Mouse (Mus musculus) liver, embryonic 12.5 days (tissue): Measurements from ENCODE around the gene Kalrn. TPM values are rescaled to one million over a fixed set of nuclear protein-coding genes. Genes with fewer than 3 reads are reported as not detected.

Source experiments
- ATAC-seq: fragments of 200-750 bp; cut with Nextera tagmentation; 2 replicates; pipeline ENCODE4 v1.8.0; 2017; ENCODE audit warnings: moderate number of reproducible peaks, mild to moderate bottlenecking, moderate library complexity
- H3K27ac ChIP-seq: fragments of 300-500 bp; sonication (generic); 2 replicates; pipeline ENCODE4 v1.5.1; 2016; ENCODE audit warnings: mild to moderate bottlenecking
- H3K27me3 ChIP-seq: fragments of 300-500 bp; sonication (generic); replicated peaks from 2 replicates; pipeline ENCODE4 v1.6.1; 2016; ENCODE audit warnings: mild to moderate bottlenecking, moderate library complexity
- H3K36me3 ChIP-seq: fragments of 300-500 bp; sonication (generic); 2 replicates; pipeline ENCODE4 v1.6.1; 2016; ENCODE audit warnings: mild to moderate bottlenecking, moderate library complexity
- H3K4me1 ChIP-seq: fragments of 300-500 bp; sonication (generic); 2 replicates; pipeline ENCODE4 v1.6.1; 2016
- H3K4me2 ChIP-seq: fragments of 300-500 bp; sonication (generic); 2 replicates; pipeline ENCODE4 v1.6.1; 2016; ENCODE audit warnings: mild to moderate bottlenecking, moderate library complexity
- H3K4me3 ChIP-seq: fragments of 300-500 bp; sonication (generic); 2 replicates; pipeline ENCODE4 v1.5.1; 2016; ENCODE audit warnings: mild to moderate bottlenecking, moderate library complexity
- H3K9ac ChIP-seq: fragments of 300-500 bp; sonication (generic); 2 replicates; pipeline ENCODE4 v1.6.1; 2016; ENCODE audit warnings: mild to moderate bottlenecking, moderate library complexity
- H3K9me3 ChIP-seq: fragments of 300-500 bp; sonication (generic); replicated peaks from 2 replicates; pipeline ENCODE4 v1.6.1; 2016; ENCODE audit warnings: mild to moderate bottlenecking, moderate library complexity
- WGBS: fragments of 180-500 bp; shearing (Covaris S2); methylation state at CpG from one replicate; pipeline ENCODE4 v1.1.7; 2016; ENCODE audit not compliant: insufficient replicate concordance; 5-methylcytosine and 5-hydroxymethylcytosine counted together
- polyA plus RNA-seq: library from polyadenylated mRNA; unstranded; fragments of >200 nt; fragmentation: Nextera tagmentation; extraction: Ambion mirVana; gene quantifications from 2 replicates; pipeline ENCODE4 v1.2.1, GENCODE M21; 2016

Kalrn gene
- polyA plus RNA-seq, 1 experiment from 2014 or later = 18.6 TPM

- Histone ChIP-seq H3K27ac (no peak overlapping the region), H3K4me2 (no peak overlapping the region), H3K36me3 (no peaks in the 10 kb centered on the region; the same call in 1 of the 2 replicates), H3K4me3 (no peak overlapping the region), H3K9ac (no peak overlapping the region), H3K27me3 (peaks cover 2% of the 10 kb centered on the region; the same call in 1 of the 2 replicates), H3K4me1 (peaks cover 43% of the 10 kb centered on the region), H3K9me3 (no peaks in the 10 kb centered on the region)
- no peak for ATAC-seq
- WGBS = 62% methylated on average over 2 of the region's 2 CpGs
Observed at GRCm38 (mm10) chr16:33939133-33939531, 634.2 kb downstream of the Kalrn start.

DNA sequence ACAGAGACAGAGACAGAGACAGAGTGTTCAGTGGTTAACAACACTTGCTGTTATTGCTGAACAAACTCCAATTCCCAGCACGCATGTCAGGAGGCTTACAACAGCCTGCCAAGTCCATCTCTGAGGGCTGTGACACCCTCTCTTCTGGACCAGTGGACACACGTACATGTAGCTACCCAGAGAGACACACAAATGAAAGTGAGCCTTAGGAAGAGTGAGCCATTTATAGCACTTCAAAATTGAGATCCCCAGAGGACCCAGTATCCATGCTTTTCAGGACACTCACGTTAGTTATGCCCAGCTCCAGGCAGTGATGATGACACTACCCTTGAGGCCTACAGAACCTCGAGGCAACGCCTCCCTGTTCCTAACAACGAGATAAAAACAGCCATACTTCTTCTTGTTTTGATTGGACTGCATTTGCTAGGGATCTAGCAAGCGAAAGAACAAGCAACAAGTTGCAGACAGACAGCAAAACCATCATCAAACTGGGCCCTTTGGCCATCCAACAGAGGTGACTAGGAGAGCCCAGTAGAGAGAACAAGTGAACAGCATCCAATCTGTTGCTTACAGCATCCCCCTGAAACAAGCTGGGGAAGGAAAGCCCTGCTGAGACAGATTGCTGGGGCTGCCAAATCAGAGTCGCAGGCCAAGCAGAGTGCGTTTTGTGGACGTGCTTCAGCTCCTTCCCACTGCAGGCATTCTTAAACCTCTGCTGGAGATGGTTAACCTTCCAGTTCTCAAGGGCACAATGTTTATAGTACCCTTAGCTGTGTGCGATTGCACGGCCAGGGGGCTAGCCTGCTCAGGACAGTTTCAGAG, 634.8 kb downstream of the Kalrn start:
- H3K27me3 ChIP-seq = peaks cover 2% of the 10 kb centered on the region; the same call in 1 of the 2 replicates
- peaks cover 46% of the 10 kb centered on the region for H3K4me1 ChIP-seq
- no peak for ATAC-seq
- no peak overlapping the region for H3K9ac ChIP-seq
- no peak overlapping the region for H3K27ac ChIP-seq
- H3K4me2 ChIP-seq = no peak overlapping the region
- H3K36me3 ChIP-seq = no peaks in the 10 kb centered on the region; the same call in 1 of the 2 replicates
- no peak overlapping the region for H3K4me3 ChIP-seq
- 54% methylated on average over 12 of the region's 12 CpGs for WGBS
- H3K9me3 ChIP-seq = no peaks in the 10 kb centered on the region

- no peak overlapping the region for H3K9ac ChIP-seq
- H3K4me2 ChIP-seq = no peak overlapping the region
- H3K36me3 ChIP-seq = no peaks in the 10 kb centered on the region; the same call in 1 of the 2 replicates
- H3K9me3 ChIP-seq = no peaks in the 10 kb centered on the region
- H3K4me1 ChIP-seq = peaks cover 45% of the 10 kb centered on the region
- H3K4me3 ChIP-seq = no peak overlapping the region
- 41% methylated on average over 8 of the region's 8 CpGs for WGBS
- H3K27me3 ChIP-seq = peaks cover 2% of the 10 kb centered on the region; the same call in 1 of the 2 replicates
- ATAC-seq = no peak
- H3K27ac ChIP-seq = no peak overlapping the region
Observed at GRCm38 (mm10) chr16:33937567-33937966, 635.8 kb downstream of the Kalrn start.

DNA sequence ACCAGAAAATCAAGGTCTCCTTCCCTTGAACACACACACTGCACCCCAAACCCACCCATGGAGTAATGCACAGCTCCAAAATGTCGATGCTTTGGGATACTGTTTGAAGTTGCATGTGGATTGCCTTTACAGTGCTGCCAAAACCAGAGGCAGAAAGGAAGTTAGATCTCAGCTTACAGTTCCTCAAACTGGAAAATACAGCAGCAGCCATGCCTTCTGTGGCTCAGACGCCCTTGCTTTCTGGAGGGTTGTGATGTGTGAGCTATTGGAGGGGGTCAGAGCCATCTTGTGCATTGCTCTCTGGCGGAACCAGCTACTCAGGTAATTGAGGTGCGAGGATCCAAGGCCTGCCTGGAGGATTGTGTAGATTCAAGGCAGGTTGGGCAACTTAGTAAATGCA, 636.4 kb downstream of the Kalrn start:
- no peak overlapping the region for H3K9ac ChIP-seq
- no peak overlapping the region for H3K4me2 ChIP-seq
- peaks cover 43% of the 10 kb centered on the region for H3K4me1 ChIP-seq
- H3K9me3 ChIP-seq = no peaks in the 10 kb centered on the region
- H3K27me3 ChIP-seq = peaks cover 2% of the 10 kb centered on the region
- H3K27ac ChIP-seq = no peak overlapping the region
- H3K4me3 ChIP-seq = no peak overlapping the region
- 55% methylated on average over 4 of the region's 4 CpGs for WGBS
- ATAC-seq = no peak
- no peaks in the 10 kb centered on the region; the same call in 1 of the 2 replicates for H3K36me3 ChIP-seq

DNA sequence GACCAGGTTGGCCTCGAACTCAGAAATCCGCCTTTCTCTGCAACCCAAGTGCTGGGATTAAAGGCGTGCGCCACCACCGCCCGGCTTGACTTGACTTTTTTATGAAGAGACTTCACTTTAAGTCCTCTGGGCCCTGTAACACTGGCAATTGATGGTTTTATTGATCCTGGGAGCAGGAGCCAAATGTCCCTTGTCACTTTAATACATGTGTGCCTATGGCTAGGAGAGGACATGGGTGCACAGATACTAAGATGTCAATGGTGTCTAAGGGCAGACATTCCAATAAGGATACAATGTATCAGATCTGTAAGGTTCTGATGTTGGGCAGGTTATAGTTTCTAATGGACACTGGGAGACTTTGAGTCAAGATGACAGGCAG, 637.9 kb downstream of the Kalrn start:
- Histone ChIP-seq H3K4me3 (no peak overlapping the region), H3K36me3 (no peaks in the 10 kb centered on the region), H3K27ac (no peak overlapping the region), H3K9ac (no peak overlapping the region), H3K4me2 (no peak overlapping the region), H3K9me3 (no peaks in the 10 kb centered on the region), H3K27me3 (peaks cover 2% of the 10 kb centered on the region; the same call in 1 of the 2 replicates), H3K4me1 (peaks cover 35% of the 10 kb centered on the region)
- ATAC-seq = no peak
- 85% methylated on average over 6 of the region's 6 CpGs for WGBS

- Histone ChIP-seq H3K4me2 (no peak overlapping the region), H3K4me1 (peaks cover 35% of the 10 kb centered on the region), H3K4me3 (no peak overlapping the region), H3K27ac (no peak overlapping the region; the same call in 1 of the 2 replicates), H3K9ac (no peak overlapping the region), H3K36me3 (no peaks in the 10 kb centered on the region), H3K27me3 (peaks cover 2% of the 10 kb centered on the region; the same call in 1 of the 2 replicates), H3K9me3 (no peaks in the 10 kb centered on the region)
- 48% methylated on average over 5 of the region's 5 CpGs for WGBS
- no peak for ATAC-seq
Observed at GRCm38 (mm10) chr16:33934701-33935406, 638.5 kb downstream of the Kalrn start.

GRCm38 (mm10) chr16:33933411-33933810, 639.9 kb downstream of the Kalrn start:
- no peaks in the 10 kb centered on the region; the same call in 1 of the 2 replicates for H3K27me3 ChIP-seq
- peaks cover 41% of the 10 kb centered on the region for H3K4me1 ChIP-seq
- no peak overlapping the region for H3K27ac ChIP-seq
- no peaks in the 10 kb centered on the region for H3K36me3 ChIP-seq
- no peaks in the 10 kb centered on the region for H3K9me3 ChIP-seq
- 80% methylated on average over 11 of the region's 11 CpGs for WGBS
- H3K4me3 ChIP-seq = no peak overlapping the region
- no peak for ATAC-seq
- H3K9ac ChIP-seq = no peak overlapping the region
- H3K4me2 ChIP-seq = no peak overlapping the region

- whole genome bisulfite sequencing = 48% methylated on average over 5 of the region's 5 CpGs
- H3K9me3 ChIP-seq = no peaks in the 10 kb centered on the region
- no peak for ATAC-seq
- H3K4me3 ChIP-seq = no peak overlapping the region
- no peaks in the 10 kb centered on the region for H3K36me3 ChIP-seq
- H3K4me2 ChIP-seq = no peak overlapping the region
- peaks cover 35% of the 10 kb centered on the region for H3K4me1 ChIP-seq
- H3K27me3 ChIP-seq = no peaks in the 10 kb centered on the region; the same call in 1 of the 2 replicates
- H3K27ac ChIP-seq = no peak overlapping the region
- no peak overlapping the region for H3K9ac ChIP-seq
Observed at GRCm38 (mm10) chr16:33932126-33932525, 641.2 kb downstream of the Kalrn start.

- Histone ChIP-seq H3K9ac (no peak overlapping the region), H3K36me3 (no peaks in the 10 kb centered on the region), H3K9me3 (no peaks in the 10 kb centered on the region), H3K27ac (no peak overlapping the region), H3K4me3 (no peak overlapping the region), H3K27me3 (no peaks in the 10 kb centered on the region; the same call in 1 of the 2 replicates), H3K4me1 (peaks cover 30% of the 10 kb centered on the region), H3K4me2 (no peak overlapping the region)
- 50% methylated on average over 2 of the region's 2 CpGs for WGBS
- no peak for ATAC-seq
Observed at GRCm38 (mm10) chr16:33931682-33932081, 641.6 kb downstream of the Kalrn start.

- Histone ChIP-seq H3K4me3 (no peak overlapping the region), H3K36me3 (no peaks in the 10 kb centered on the region; the same call in 1 of the 2 replicates), H3K9ac (no peak overlapping the region), H3K27ac (no peak overlapping the region), H3K4me2 (no peak overlapping the region), H3K4me1 (peaks cover 28% of the 10 kb centered on the region), H3K9me3 (no peaks in the 10 kb centered on the region), H3K27me3 (no peaks in the 10 kb centered on the region; the same call in 1 of the 2 replicates)
- 61% methylated on average over 6 of the region's 6 CpGs for WGBS
- ATAC-seq = no peak
Observed at GRCm38 (mm10) chr16:33930785-33931184, 642.5 kb downstream of the Kalrn start.

- Histone ChIP-seq H3K4me1 (peaks cover 24% of the 10 kb centered on the region), H3K27ac (no peak overlapping the region), H3K4me3 (no peak overlapping the region), H3K4me2 (no peak overlapping the region), H3K27me3 (no peaks in the 10 kb centered on the region; the same call in 1 of the 2 replicates), H3K9ac (no peak overlapping the region), H3K36me3 (no peaks in the 10 kb centered on the region; the same call in 1 of the 2 replicates), H3K9me3 (no peaks in the 10 kb centered on the region)
- 55% methylated on average over 9 of the region's 9 CpGs for WGBS
- ATAC-seq = no peak
Observed at GRCm38 (mm10) chr16:33928788-33929462, 644.4 kb downstream of the Kalrn start.
